Mouse (Mus musculus) hindbrain, postnatal 0 days (tissue): ENCODE data around the gene Hist1h4h. TPM values are rescaled to one million over a fixed set of nuclear protein-coding genes. Genes with fewer than 3 reads are reported as not detected.
A peak's percentile ranks its signal among the peaks of the same experiment; 100 is the strongest.

Source experiments
- ATAC-seq: fragments of 200-750 bp; cut with Nextera tagmentation; 2 replicates; pipeline ENCODE4 v1.8.0; 2017; ENCODE audit warnings: mild to moderate bottlenecking, moderate TSS enrichment, moderate library complexity
- DNase-seq: peaks from one replicate; pipeline ENCODE4 v3.0.0-alpha.2; 2015; ENCODE audit warnings: low spot score
- H3K27ac ChIP-seq: fragments of 300-500 bp; sonication (generic); 2 replicates; pipeline ENCODE4 v1.5.1; 2014; ENCODE audit warnings: mild to moderate bottlenecking
- H3K27me3 ChIP-seq: fragments of 300-500 bp; sonication (generic); 2 replicates; pipeline ENCODE4 v1.6.1; 2014; ENCODE audit warnings: low read length, mixed read lengths; ENCODE audit not compliant: insufficient read depth
- H3K36me3 ChIP-seq: fragments of 300-500 bp; sonication (generic); 2 replicates; pipeline ENCODE4 v1.6.1; 2014; ENCODE audit warnings: low read length, mixed read lengths; ENCODE audit not compliant: insufficient read depth
- H3K4me1 ChIP-seq: fragments of 300-500 bp; sonication (generic); 2 replicates; pipeline ENCODE4 v1.6.1; 2014; ENCODE audit warnings: antibody characterized with exemption, low read length, mixed read lengths; ENCODE audit not compliant: insufficient read depth
- H3K4me2 ChIP-seq: fragments of 300-500 bp; sonication (generic); 2 replicates; pipeline ENCODE4 v1.6.1; 2014; ENCODE audit warnings: low read depth, mild to moderate bottlenecking, low read length, moderate library complexity, mixed read lengths
- H3K4me3 ChIP-seq: fragments of 300-500 bp; sonication (generic); 2 replicates; pipeline ENCODE4 v1.5.1; 2014; ENCODE audit warnings: low read length
- H3K9ac ChIP-seq: fragments of 300-500 bp; sonication (generic); replicated peaks from 2 replicates; pipeline ENCODE4 v1.6.1; 2014; ENCODE audit warnings: mild to moderate bottlenecking, low read length, moderate library complexity, mixed read lengths
- H3K9me3 ChIP-seq: fragments of 300-500 bp; sonication (generic); 2 replicates; pipeline ENCODE4 v1.6.1; 2016; ENCODE audit warnings: low read length, mixed read lengths
- CTCF ChIP-seq: IDR thresholded peaks from 2 replicates; pipeline ENCODE4 v1.5.1; 2016; ENCODE audit warnings: antibody characterized with exemption, control low read depth, low read depth
- WGBS: fragments of 180-500 bp; shearing (Covaris S2); extraction: QIAGEN DNeasy Blood & Tissue Kit; methylation state at CpG from one replicate; pipeline ENCODE4 v1.1.7; 2014; 5-methylcytosine and 5-hydroxymethylcytosine counted together
- polyA plus RNA-seq: library from polyadenylated mRNA; unstranded; fragments of >200 nt; fragmentation: Nextera tagmentation; extraction: Ambion mirVana; gene quantifications from 2 replicates; pipeline ENCODE4 v1.2.1, GENCODE M21; 2015
- total RNA-seq: library from RNA; depleted of rRNA; stranded (reverse); fragments of >200 nt; gene quantifications from 2 replicates; pipeline ENCODE4 v1.2.3, GENCODE M21; 2014

Gene Hist1h4h
- total and polyA plus RNA-seq, 2 experiments from 2014 or later: 4.2 to 3,828 TPM

DNA sequence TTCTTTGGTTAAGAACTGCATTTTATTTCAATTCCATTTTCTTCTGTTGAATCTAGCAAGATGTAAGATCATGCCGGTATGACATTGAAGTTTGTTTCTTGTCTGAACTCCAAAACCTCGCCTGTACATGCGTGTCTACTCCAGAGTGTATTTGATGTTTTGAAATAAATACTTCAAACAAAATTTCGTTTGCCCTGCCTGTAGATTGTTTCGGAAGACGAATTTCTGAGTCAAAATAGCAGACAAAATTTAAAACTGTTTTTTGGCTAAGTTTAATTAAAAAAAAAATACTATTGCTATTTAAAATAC, 12.6 kb upstream of the Hist1h4h start:
- Histone ChIP-seq H3K4me1 (no peaks in the 10 kb centered on the region), H3K27ac (no peak overlapping the region), H3K9ac (0 out of 2 replicates have a peak overlapping the region, but pooled peaks have one; percentile 30), H3K4me3 (peak overlapping the region; percentile 52), H3K4me2 (peak overlapping the region; percentile 79), H3K9me3 (no peaks in the 10 kb centered on the region), H3K36me3 (no peaks in the 10 kb centered on the region), H3K27me3 (no peaks in the 10 kb centered on the region)
- under 1% methylated on average over 6 of the region's 6 CpGs for WGBS
- no peak for TF ChIP-seq CTCF
- DNase-seq: no peak
- ATAC-seq: no peak

- DNase-seq (peak; percentile 87), ATAC-seq (peak; percentile 22; the same call in 1 of the 2 replicates)
- Histone ChIP-seq H3K4me3 (peak overlapping the region; percentile 52), H3K9ac (no peak overlapping the region; the same call in 1 of the 2 replicates), H3K4me1 (no peaks in the 10 kb centered on the region), H3K9me3 (no peaks in the 10 kb centered on the region), H3K27me3 (no peaks in the 10 kb centered on the region), H3K27ac (no peak overlapping the region), H3K4me2 (peak overlapping the region; percentile 79), H3K36me3 (no peaks in the 10 kb centered on the region)
- TF ChIP-seq CTCF: no peak
- 0% methylated on average over 6 of the region's 6 CpGs for WGBS
These were observed 12.0 kb upstream of the Hist1h4h start for GRCm38 (mm10) chr13:23518885-23519284.

GRCm38 (mm10) chr13:23519416-23519815, 11.4 kb upstream of the Hist1h4h start:
- under 1% methylated on average over 10 of the region's 10 CpGs for WGBS
- H3K36me3 ChIP-seq: no peaks in the 10 kb centered on the region
- H3K4me2 ChIP-seq: peak overlapping the region; percentile 79
- peak; percentile 86 for DNase-seq
- H3K27me3 ChIP-seq: no peaks in the 10 kb centered on the region
- TF ChIP-seq CTCF: no peak
- no peaks in the 10 kb centered on the region for H3K4me1 ChIP-seq
- ATAC-seq: peak; percentile 52; the same call in 1 of the 2 replicates
- H3K9ac ChIP-seq: no peak overlapping the region; the same call in 1 of the 2 replicates
- no peak overlapping the region for H3K27ac ChIP-seq
- peak overlapping the region; percentile 52 for H3K4me3 ChIP-seq
- no peaks in the 10 kb centered on the region for H3K9me3 ChIP-seq

GRCm38 (mm10) chr13:23521703-23522102, 9.1 kb upstream of the Hist1h4h start:
- H3K9ac ChIP-seq: no peak overlapping the region
- under 1% methylated on average over 14 of the region's 14 CpGs for WGBS

GRCm38 (mm10) chr13:23523976-23524375, 6.9 kb upstream of the Hist1h4h start:
- TF ChIP-seq CTCF: no peak

More at GRCm38 (mm10) chr13:23521703-23522102, 9.1 kb upstream of the Hist1h4h start:
- Histone ChIP-seq H3K4me3 (peak overlapping the region; percentile 3; the same call in 1 of the 2 replicates), H3K27me3 (no peaks in the 10 kb centered on the region), H3K4me2 (peak overlapping the region; percentile 37), H3K4me1 (no peaks in the 10 kb centered on the region), H3K9me3 (no peaks in the 10 kb centered on the region), H3K27ac (no peak overlapping the region), H3K36me3 (no peaks in the 10 kb centered on the region)
- no peak for TF ChIP-seq CTCF
- DNase-seq (peak; percentile 76), ATAC-seq (no peak)

GRCm38 (mm10) chr13:23524654-23525053, 6.2 kb upstream of the Hist1h4h start:
- ATAC-seq: peak; percentile 55; the same call in 1 of the 2 replicates
- Histone ChIP-seq H3K27me3 (no peaks in the 10 kb centered on the region), H3K4me1 (no peaks in the 10 kb centered on the region), H3K27ac (no peak overlapping the region), H3K4me2 (no peak overlapping the region), H3K9ac (no peak overlapping the region), H3K9me3 (no peaks in the 10 kb centered on the region), H3K36me3 (no peaks in the 10 kb centered on the region), H3K4me3 (no peak overlapping the region)
- 8% methylated on average over 5 of the region's 5 CpGs for WGBS
- peak; percentile 93 for TF ChIP-seq CTCF
- DNase-seq: peak; percentile 88

More at GRCm38 (mm10) chr13:23523976-23524375, 6.9 kb upstream of the Hist1h4h start:
- H3K27me3 ChIP-seq: no peaks in the 10 kb centered on the region
- DNase-seq (no peak), ATAC-seq (no peak)
- WGBS: 42% methylated on average over 5 of the region's 5 CpGs
- H3K4me2 ChIP-seq: no peak overlapping the region
- H3K36me3 ChIP-seq: no peaks in the 10 kb centered on the region
- no peak overlapping the region for H3K9ac ChIP-seq
- no peaks in the 10 kb centered on the region for H3K9me3 ChIP-seq
- H3K4me1 ChIP-seq: no peaks in the 10 kb centered on the region
- no peak overlapping the region for H3K4me3 ChIP-seq
- no peak overlapping the region for H3K27ac ChIP-seq

- Histone ChIP-seq H3K4me2 (peak overlapping the region; percentile 62), H3K4me1 (no peaks in the 10 kb centered on the region), H3K9me3 (no peaks in the 10 kb centered on the region), H3K9ac (no peak overlapping the region), H3K27me3 (no peaks in the 10 kb centered on the region), H3K4me3 (peak overlapping the region; percentile 37), H3K27ac (no peak overlapping the region), H3K36me3 (no peaks in the 10 kb centered on the region)
- WGBS: 4% methylated on average over 10 of the region's 10 CpGs
- no peak for TF ChIP-seq CTCF
- ATAC-seq (no peak), DNase-seq (peak; percentile 28)
These were observed 4.9 kb upstream of the Hist1h4h start for GRCm38 (mm10) chr13:23525901-23526300.
